Mouse (Mus musculus): ENCODE measurements around the gene Hephl1. TPM values are rescaled to one million over a fixed set of nuclear protein-coding genes. Genes with fewer than 3 reads are reported as not detected.

The Hephl1 gene
- polyA plus RNA-seq (2021; fragmentation: Nextera tagmentation), result not detected in 2 replicates
- long read RNA-seq, experiment 1, result 0 reads
- long read RNA-seq, experiment 2, result 0 reads

GRCm38 (mm10) chr9:15112008-15112407, at the start of gene Hephl1:
Gene Hephl1 (minus strand): TSS chr9:15112108.

DNA sequence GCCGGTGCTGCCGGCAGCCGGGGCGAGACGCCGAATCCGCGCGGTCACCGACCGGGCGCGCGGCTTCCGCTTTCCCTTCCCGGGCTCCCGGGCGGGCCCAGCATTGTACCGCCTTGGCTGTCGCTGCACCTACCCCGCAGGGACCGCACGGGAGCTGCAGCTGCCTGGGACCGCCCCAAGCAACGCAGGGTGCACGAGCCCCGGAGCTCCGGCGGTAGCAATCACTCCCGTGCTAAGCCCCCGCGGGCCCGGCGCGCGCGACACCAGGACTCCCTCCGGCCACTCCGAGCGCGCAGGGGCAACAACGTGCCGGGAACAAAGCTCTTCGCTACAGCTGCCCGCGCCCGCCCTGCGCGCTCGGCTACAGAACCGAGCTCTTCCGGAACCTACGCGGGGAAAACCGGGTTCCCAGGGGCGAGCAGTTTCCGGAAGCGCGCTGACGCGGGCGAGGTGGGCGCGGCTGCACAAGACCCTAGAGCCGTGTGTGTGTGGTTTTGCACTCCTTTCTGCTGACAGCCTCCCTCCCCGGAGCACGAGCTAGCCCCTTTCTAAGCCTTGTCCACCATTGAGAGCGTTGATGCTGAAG, 66.7 kb downstream of the Hephl1 start, which contains the start of gene Panx1:
Gene Panx1, minus strand, starts transcription at position 395 of the 586 bp plus-strand sequence.

Other genes starting within 250 kb of the Hephl1 start
- gene Izumo1r, start 208.2 kb downstream of the Hephl1 start, polyA plus RNA-seq (2021; fragmentation: Nextera tagmentation), result not detected in 2 replicates
- 24.5 and 32.9 TPM in 2 replicates for gene Panx1, start 66.6 kb downstream of the Hephl1 start, polyA plus RNA-seq (2021; fragmentation: Nextera tagmentation)
- 14.6 and 16.2 TPM in 2 replicates for gene Vstm5, start 126.9 kb upstream of the Hephl1 start, polyA plus RNA-seq (2021; fragmentation: Nextera tagmentation)
- 17.2 and 24.9 TPM in 2 replicates for gene Med17, start 167.8 kb upstream of the Hephl1 start, polyA plus RNA-seq (2021; fragmentation: Nextera tagmentation)
- gene Taf1d, start 194.1 kb upstream of the Hephl1 start, polyA plus RNA-seq (2021; fragmentation: Nextera tagmentation), result 17.2 and 17.5 TPM in 2 replicates
- gene 4931406C07Rik, start 194.3 kb upstream of the Hephl1 start, polyA plus RNA-seq (2021; fragmentation: Nextera tagmentation), result 4.3 and 5.7 TPM in 2 replicates
- 2.4 and 3.1 TPM in 2 replicates for gene Cep295, start 245.7 kb upstream of the Hephl1 start, polyA plus RNA-seq (2021; fragmentation: Nextera tagmentation)

All from left cerebral cortex, adult 6 months (tissue).